Mouse (Mus musculus): ENCODE results near the gene Hsd11b2. TPM values are rescaled to one million over a fixed set of nuclear protein-coding genes. Genes with fewer than 3 reads are reported as not detected.

Gene Hsd11b2
- total RNA-seq, 2 experiments from 2014 or later, result 0.20 TPM; not detected in 1

Other genes starting within 250 kb of the Hsd11b2 start
- gene Hsf4, start 249.0 kb upstream of the Hsd11b2 start, total RNA-seq (2021), result 10 to 100 TPM; 11.5 to 12.0 TPM
- gene Nol3, start 242.6 kb upstream of the Hsd11b2 start, total RNA-seq (2021), result 10 to 100 TPM in 1 of 2 experiments, 1 to 10 TPM in 1; 9.2 to 11.8 TPM
- 10 to 100 TPM; 24.2 to 27.1 TPM for gene 4931428F04Rik, start 228.9 kb upstream of the Hsd11b2 start, total RNA-seq (2021)
- gene Exoc3l, start 222.7 kb upstream of the Hsd11b2 start, total RNA-seq (2021), result 1 to 10 TPM in 1 of 2 experiments, under 1 TPM in 1; 0.79 to 1.8 TPM
- 10 to 100 TPM; 32.4 to 33.7 TPM for gene E2f4, start 221.1 kb upstream of the Hsd11b2 start, total RNA-seq (2021)
- 1 to 10 TPM; 1.0 to 1.7 TPM for gene Elmo3, start 213.2 kb upstream of the Hsd11b2 start, total RNA-seq (2021)
- gene Lrrc29, start 192.5 kb upstream of the Hsd11b2 start, total RNA-seq (2021), result 1 to 10 TPM; 3.7 to 7.3 TPM
- gene Tmem208, start 192.4 kb upstream of the Hsd11b2 start, total RNA-seq (2021), result 10 to 100 TPM; 38.5 to 43.6 TPM
- gene Fhod1, start 170.8 kb upstream of the Hsd11b2 start, total RNA-seq (2021), result 1 to 10 TPM; 2.3 to 3.7 TPM
- gene Slc9a5, start 169.9 kb upstream of the Hsd11b2 start, total RNA-seq (2021), result 10 to 100 TPM; 34.1 to 44.5 TPM
- 1 to 10 TPM; 1.3 to 5.5 TPM for gene Plekhg4, start 145.5 kb upstream of the Hsd11b2 start, total RNA-seq (2021)
- gene Kctd19, start 105.3 kb upstream of the Hsd11b2 start, total RNA-seq (2021), result not detected
- under 1 TPM; 0.32 to 0.37 TPM for gene Lrrc36, start 105.2 kb upstream of the Hsd11b2 start, total RNA-seq (2021)
- gene Tppp3, start 47.2 kb upstream of the Hsd11b2 start, total RNA-seq (2021), result 10 to 100 TPM; 36.1 to 46.4 TPM
- gene Zdhhc1, start 21.9 kb upstream of the Hsd11b2 start, total RNA-seq (2021), result 10 to 100 TPM; 33.2 to 45.3 TPM
- 100 to 1,000 TPM; 305 to 349 TPM for gene Atp6v0d1, start 47.3 kb downstream of the Hsd11b2 start, total RNA-seq (2021)
- gene Ripor1, start 86.5 kb downstream of the Hsd11b2 start, total RNA-seq (2021), result 10 to 100 TPM; 70.3 to 89.3 TPM
- 10 to 100 TPM; 61.2 to 77.2 TPM for gene Ctcf, start 117.8 kb downstream of the Hsd11b2 start, total RNA-seq (2021)
- not detected for gene Agrp, start 118.6 kb downstream of the Hsd11b2 start, total RNA-seq (2021)
- 10 to 100 TPM; 56.3 to 66.3 TPM for gene Carmil2, start 167.5 kb downstream of the Hsd11b2 start, total RNA-seq (2021)
- gene Acd, start 182.3 kb downstream of the Hsd11b2 start, total RNA-seq (2021), result 10 to 100 TPM; 45.8 to 50.6 TPM
- gene Pard6a, start 182.4 kb downstream of the Hsd11b2 start, total RNA-seq (2021), result 10 to 100 TPM; 45.5 to 53.6 TPM
- gene 4933405L10Rik, start 188.9 kb downstream of the Hsd11b2 start, total RNA-seq (2021), result not detected
- 10 to 100 TPM in 1 of 2 experiments, 1 to 10 TPM in 1; 9.9 to 10.7 TPM for gene Enkd1, start 189.5 kb downstream of the Hsd11b2 start, total RNA-seq (2021)
- gene Gfod2, start 239.9 kb downstream of the Hsd11b2 start, total RNA-seq (2021), result 10 to 100 TPM; 25.4 to 26.3 TPM

All from left cerebral cortex, postnatal 36 days (tissue).